Mouse (Mus musculus) ES-CJ7 (cell line): Measurements from ENCODE around the gene Hspg2.

Source experiments
- DNase-seq: peaks from one replicate; pipeline ENCODE4 v3.0.0; 2011; ENCODE audit warnings: low read depth, low spot score

Hspg2 gene

DNA sequence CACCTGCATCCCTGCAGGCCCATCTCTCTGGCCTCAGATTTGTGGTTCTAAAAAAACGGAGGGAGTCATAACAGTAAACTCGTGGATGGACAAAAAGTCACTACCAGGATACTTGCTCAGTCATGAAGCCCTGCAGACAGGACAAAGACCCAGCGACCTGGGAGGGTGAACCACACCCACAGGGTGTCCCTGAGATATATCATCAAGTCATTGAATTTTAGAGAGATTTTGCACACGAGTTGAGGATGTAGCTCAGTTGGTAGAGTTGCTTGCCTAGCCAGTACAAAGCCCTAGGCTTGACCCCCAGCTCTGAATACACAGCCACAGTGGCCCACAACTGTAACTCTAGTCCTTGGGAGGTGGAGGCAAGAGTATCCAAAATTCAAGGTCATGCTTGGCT is 7.4 kb upstream of the Hspg2 start:
- DNase-seq: no peak

- DNase-seq: no peak
Observed at GRCm38 (mm10) chr4:137461981-137462690, 6.4 kb upstream of the Hspg2 start.

GRCm38 (mm10) chr4:137465125-137465787 is 3.3 kb upstream of the Hspg2 start:
- DNase-seq: no peak

GRCm38 (mm10) chr4:137466991-137467390 is 1.6 kb upstream of the Hspg2 start:
- DNase-seq: no peak

GRCm38 (mm10) chr4:137467525-137467924 is 1.0 kb upstream of the Hspg2 start:
- no peak for DNase-seq

GRCm38 (mm10) chr4:137469081-137469844 is 694 bp downstream of the Hspg2 start:
- peak; percentile 71 for DNase-seq

- DNase-seq: peak; percentile 90
Observed at GRCm38 (mm10) chr4:137469845-137470692, 1.5 kb downstream of the Hspg2 start.

DNA sequence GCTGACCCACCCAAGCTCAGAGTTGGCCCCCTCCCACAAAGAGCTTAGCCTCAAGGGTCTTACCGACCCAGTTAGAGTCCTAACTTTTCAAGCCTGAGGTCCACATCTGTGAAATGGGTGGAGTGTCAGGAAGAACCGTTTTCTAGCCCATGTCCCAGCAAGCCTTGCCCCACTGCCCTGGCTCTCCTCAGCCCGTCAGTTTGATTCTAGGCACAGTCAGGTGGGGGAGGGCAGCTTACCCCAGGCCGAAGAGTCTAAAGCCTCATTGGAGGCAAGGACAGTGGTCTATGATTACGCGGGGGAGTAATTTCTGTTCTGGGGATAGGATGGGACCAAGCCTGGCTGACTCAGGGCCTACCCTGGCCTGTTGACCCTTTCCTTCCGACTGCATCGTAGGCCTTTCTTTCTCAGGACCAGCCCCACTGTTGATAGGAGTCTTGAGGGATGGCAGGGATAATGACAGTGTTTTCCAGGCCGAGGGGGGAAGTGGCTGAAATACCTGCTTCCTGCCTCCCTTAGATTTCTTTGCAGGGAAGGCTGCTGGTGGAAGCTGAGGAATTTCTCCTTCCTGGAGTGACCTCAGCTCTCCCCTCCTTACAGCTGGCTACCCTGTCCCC is 2.2 kb downstream of the Hspg2 start:
- no peak for DNase-seq

DNA sequence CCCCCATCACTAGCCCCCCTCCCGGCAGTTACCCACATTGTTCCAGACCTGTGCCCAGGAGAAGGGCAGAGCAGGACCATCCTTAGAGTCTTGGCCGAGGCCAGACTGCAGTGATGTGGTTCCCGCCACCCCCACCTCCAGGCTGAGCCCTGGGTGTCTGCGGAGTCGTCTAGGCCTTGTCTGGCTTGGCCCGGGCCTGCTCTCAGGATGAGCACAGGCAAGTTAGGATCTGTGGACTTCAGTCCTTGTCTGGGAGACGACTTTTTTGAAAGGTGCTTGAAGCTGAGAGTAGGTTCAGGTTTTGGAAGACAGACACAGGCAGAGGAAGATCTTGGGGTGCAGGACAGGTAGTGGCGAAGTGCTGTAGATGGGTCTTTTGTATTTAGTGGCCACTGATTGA is 2.8 kb downstream of the Hspg2 start:
- DNase-seq: no peak

GRCm38 (mm10) chr4:137473240-137473639 is 4.7 kb downstream of the Hspg2 start:
- DNase-seq: no peak

GRCm38 (mm10) chr4:137473701-137474388 is 5.3 kb downstream of the Hspg2 start:
- no peak for DNase-seq

DNA sequence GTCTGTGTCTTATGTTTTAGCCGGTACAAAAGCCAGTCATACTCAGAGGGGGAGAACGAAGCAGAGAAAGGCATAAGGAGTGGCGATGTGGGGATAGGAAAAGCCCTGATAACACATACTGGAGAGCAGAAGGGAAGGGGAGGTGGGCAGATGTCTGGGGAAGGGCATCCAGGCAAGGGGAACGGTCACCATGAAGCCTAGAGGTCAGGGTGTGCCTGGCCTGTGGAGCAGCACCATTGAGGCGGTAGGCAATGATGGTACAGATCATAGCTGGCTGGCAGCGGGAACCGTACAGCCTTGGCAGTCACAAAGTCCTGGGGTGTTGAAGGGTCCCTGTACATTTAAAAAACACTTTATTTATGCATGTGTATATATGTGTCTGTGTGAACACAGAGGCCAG is 6.1 kb downstream of the Hspg2 start:
- DNase-seq: no peak

DNA sequence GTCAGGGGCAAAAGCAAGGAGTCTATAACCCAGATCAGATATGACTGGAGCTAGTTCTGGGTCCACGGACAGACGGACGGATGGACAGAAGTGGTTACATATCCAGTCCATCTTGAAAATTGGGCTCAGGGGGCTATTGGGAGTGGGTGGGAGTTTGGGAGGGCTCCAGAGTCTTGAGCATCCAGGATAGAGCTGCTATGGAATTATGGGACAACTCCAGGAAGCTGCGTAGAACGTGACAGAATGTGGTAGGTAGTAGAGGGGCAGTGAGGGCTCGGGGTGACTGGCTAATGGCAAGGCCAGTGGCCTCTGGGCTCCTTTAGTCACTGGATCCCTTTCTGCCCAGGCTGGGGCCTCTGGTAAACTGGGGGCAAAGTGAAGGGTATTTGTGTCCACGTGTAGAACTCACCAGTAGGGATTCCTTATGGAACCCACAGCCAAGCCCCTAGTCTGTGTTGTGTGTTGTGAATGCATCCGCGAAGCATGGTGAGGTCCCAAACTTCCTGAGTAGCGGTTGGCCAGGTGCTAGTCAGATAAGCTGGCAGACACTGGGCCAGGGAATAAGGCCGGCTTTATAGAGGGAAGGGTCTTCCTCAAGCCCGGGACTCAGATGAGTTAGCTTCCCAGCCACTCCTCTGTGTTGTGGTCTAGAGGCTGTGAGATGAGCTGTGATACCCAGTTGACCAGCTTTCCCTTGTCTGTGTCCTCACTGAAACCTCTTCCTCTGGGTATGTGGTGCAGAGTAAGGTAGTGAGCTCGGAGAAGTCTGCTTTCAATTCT is 6.9 kb downstream of the Hspg2 start:
- DNase-seq: no peak

DNA sequence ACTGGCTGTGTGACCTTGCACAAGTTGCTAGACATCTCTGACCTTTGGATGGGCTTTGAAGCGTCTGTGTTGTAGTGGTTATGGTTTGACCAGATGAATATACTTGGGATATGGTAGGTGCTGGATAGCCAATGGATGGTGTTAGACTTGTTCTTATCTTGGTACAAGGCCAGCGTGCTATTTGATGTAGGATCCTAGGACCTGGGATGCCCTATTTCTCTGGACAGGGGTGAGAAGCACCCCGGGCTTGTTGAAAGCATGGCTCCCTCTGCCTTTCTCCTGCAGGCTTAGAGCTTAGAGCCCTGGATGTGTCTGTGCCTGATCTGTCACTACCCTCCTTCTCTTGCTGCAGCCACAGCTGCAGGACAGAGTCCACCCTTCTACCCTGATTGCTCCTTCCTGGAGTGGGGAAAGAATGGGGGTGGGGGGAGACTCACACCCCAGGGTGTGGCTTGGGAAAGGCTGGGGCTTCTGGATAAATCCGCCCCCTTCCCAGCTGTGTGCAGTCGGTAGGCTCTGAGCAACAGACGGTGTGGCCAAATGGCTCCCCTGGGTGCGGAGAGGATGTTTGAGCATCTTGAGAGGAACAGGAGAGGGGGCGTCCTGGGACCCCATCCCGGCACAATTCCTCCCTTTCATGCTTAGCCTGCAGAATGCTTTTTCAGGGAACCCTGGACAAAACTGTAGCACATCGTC is 7.6 kb downstream of the Hspg2 start:
- DNase-seq: peak; percentile 41

DNA sequence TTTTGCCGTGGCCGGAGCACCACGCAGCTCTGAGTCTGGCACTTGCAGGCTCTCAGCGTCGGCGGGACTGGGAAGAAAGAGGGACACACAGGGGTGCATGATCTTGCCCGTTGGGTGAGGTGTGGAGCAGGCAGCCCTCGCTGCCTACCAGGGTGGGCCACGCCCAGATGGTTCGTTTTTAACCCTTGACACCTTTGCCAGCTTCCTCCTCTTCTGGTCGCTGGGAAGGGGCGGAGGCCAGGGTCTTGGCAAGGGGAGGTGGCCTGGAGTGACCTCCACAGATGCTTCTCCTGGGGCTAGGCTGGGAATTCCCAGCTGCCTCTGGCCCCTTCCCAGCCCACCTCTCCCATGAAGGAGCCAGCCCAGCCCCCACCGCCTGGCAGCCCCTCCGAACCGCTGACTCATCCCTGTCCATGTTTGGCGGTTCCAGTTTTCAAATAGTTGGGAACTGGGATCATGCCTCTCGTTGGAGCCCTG is 8.2 kb downstream of the Hspg2 start:
- DNase-seq: no peak

DNA sequence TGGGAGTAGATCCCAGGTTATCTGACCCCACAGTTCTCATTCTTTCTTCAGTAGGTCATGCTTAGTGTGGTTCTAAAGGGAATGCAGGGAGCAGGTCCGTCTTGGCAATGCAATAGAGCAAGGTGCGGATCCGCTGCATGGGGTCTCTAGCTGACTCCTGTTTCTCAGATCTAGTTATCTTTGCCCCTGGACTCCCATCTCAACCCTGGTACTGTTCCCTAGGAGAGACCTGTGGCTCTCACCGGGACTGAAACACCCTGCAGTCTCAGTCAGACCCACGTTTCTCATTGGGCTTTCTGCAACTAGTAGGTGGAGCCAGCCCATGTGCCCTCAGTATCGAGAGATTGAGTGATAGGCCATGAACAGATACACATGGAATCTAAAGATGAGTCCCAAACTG is 9.0 kb downstream of the Hspg2 start:
- DNase-seq: no peak

GRCm38 (mm10) chr4:137478306-137478705 is 9.7 kb downstream of the Hspg2 start:
- no peak for DNase-seq

- DNase-seq: peak; percentile 92
Observed at GRCm38 (mm10) chr4:137479757-137480156, 11.2 kb downstream of the Hspg2 start.
